Mouse (Mus musculus) retina, embryonic 14.5 days (tissue): Measurements from ENCODE around the gene Clta.
A peak's percentile ranks its signal among the peaks of the same experiment; 100 is the strongest.
"Not testable (repeated sequence)": the region's sequence is repeated elsewhere in the genome, so short reads cannot be mapped to it uniquely, and the experiment has no call there.

Experiments
- DNase-seq: peaks from one replicate; pipeline ENCODE4 v3.0.0-alpha.2; 2015; ENCODE audit warnings: low spot score

Clta gene

GRCm38 (mm10) chr4:44024241-44024640 is 20.0 kb downstream of the Clta start:
- DNase-seq, result no peak

GRCm38 (mm10) chr4:44025570-44025969 is 21.3 kb downstream of the Clta start:
- no peak for DNase-seq

DNA sequence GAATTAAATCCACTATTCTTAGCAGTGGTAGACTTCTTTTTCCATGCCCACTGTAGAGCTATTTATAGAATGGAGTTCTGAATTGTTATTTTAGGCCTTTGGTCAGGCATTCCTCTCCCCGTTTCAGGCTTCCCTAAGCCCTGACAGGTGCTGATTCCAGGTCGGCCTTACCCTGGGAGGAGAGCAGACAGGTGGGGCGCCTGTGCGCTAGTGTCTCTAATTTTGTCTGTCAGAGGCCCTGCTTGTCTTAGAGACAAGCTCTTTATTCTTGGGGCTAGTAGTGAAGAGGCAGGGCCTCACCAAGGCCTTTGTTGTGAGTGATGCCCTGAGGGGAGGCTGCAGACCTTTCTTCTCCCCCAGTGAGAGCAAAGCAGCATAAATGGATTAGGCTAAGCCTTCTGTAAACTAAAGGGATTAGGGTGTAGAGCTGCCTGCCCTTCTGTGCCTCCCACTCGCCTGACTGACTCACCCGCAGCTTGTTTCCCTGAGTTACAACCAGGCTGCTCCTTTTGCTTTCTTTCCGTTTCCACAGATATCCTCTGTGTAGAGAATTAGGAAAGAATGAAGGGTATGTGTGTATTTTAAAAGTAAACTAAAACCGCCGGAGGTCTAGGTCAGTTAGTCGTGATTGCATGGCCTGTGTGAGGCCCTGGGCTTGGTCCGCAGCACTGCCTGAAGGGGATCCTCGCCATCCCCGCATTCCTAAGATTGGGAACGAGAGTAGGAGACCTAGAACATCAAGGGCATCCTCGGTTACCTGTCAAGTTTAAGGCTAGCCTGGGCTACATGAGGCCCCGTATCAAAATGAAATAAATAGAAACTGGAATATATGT is 24.3 kb downstream of the Clta start:
- DNase-seq, result peak; percentile 60

DNA sequence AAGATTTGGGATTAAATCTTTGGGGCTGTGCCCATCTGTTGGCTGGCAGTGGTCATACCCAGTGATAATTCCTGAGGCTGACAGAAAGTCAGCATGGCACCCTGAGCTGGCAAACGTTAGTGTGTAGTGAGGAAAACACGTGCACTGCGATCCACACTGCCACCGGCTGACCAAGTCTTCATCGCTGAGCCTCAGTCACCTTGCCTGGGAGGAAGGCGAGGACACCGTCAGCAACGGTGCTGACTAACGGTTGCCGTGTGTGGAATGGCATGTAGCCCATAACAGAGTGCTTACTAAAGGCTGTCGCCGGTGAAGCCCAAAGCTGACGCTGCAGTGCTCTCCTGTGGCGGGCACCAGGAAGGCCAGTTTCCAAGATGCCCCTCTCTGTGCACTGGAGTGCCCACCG is 25.4 kb downstream of the Clta start:
- no peak for DNase-seq

- DNase-seq, result no peak
Observed at GRCm38 (mm10) chr4:44031521-44031920, 27.3 kb downstream of the Clta start.

- DNase-seq, result no peak
Observed at GRCm38 (mm10) chr4:44036455-44036854, 32.2 kb downstream of the Clta start.

DNA sequence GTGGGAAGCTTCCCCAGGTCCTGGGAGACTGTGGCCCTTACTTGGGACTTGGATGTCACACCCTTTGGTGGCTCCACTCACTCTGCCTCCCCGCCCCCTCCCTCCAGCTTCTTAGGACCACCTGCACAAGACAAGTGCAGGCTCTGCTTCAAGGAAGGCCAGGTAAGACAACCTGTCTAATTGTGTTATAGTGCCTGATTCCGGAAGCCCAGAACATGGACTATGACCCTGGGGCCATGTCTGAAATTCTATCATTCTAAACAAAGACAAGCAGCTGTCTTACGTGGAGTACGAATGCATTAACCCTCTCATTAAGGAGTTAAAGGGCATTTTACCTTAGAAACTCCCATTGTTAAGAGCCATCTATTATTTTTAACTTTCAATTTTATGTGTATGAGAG is 36.5 kb downstream of the Clta start:
- no peak for DNase-seq

DNA sequence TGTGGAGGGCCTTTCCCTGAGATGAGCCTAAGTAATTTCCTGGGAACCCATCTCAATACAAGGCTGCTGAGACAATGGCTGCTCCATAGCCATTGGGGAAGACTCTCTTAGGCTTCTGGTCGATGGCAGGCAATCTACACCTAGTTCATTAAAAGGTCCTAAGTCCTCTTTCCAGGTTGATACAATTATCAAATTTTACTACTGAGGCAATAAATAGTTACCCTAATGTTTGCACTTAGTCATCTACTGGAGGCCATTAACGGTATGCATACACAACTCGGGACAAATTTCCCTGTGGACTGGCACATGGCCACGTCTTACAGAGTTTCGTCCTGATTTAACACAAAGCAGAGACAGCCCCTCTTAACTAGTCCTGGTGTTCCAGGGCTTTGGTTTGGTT is 38.2 kb downstream of the Clta start:
- DNase-seq, result no peak

DNA sequence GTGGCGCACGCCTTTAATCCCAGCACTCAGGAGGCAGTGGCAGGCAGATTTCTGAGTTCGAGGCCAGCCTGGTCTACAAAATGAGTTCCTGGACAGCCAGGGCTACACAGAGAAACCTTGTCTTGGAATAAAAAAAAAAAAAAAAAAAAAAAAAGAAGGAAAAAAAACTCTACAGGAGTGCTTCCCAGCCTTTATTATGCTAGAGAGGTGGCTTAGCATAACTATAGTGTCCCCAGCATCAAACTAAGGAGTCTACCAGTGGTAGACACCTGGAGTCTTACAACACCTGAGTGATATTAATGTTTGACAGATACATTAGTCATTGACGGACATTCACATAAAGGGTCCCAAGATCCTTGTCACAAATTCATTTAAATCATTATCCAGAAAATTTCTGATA is 38.9 kb downstream of the Clta start:
- not testable (repeated sequence) for DNase-seq

DNA sequence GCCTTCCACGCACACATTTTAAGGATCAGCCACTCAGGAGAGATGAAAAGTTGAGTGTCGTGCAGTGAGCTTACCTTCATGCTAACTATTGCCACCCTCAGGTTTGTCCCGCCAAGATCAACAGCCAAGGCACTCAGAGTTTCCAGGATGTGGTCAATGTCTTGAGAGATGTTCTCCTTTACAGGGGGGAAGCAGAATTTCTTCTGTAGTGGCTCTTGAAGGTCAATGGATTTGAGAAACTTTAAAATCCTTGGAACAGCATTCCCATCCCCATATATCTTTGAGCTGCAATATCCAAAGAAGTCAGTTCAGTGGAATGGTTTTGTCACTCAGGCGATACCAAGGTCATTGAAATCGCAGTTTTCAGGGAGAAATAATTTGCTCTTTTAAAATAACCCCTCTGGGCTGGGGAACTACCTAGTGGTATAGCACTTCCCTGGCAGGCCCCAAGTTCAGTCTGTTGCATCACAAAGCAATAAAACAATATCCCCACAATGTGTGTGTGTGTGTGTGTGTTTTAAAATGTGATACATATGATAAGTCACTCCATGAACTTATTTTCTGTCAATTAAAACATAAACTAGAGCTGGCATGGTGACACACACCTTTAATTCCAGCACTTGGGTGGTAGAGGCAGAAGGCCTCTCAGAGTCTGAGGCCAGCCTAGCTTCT is 40.6 kb downstream of the Clta start:
- no peak for DNase-seq

GRCm38 (mm10) chr4:44046066-44046465 is 41.8 kb downstream of the Clta start:
- no peak for DNase-seq

DNA sequence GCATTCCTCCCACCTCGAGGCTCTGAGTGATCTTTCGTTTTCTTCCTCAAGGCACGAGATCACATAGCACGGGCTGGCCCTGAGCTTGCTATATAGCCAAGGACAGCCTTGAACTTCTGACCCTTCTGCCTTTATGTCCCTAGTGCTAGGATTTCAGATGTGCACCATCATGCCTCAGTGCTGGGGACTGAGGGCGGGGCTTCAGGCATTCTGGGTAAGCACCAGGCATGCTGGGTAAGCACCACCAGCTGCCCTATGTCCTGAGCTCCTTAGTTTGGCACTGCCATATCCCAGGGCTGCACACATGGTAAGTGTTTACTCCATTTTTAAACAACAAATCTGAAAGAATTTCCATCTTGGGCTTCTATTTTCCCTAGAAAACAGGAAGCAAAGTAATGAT is 45.6 kb downstream of the Clta start:
- DNase-seq, result no peak

GRCm38 (mm10) chr4:44059674-44060073 is 55.4 kb downstream of the Clta start:
- no peak for DNase-seq

DNA sequence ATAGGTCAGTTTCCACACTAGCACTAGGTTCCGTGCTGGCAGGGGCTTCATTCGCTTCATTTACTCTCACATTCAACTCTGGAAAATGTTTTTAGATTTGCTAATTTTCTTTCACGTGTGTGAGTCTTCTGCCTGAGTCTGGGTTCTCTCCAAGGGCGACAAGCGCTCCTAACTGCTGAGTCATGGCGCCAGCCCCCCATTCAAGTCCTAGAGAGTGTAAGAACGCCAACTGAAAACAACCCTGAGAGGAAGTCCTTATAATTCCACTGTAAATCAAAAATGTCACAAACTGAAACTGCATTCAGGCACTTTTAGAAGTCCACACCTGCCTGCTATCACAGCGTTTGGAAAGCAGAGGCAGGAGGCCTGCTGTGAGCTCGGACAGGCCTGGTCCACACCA is 57.8 kb downstream of the Clta start:
- no peak for DNase-seq

GRCm38 (mm10) chr4:44062816-44063215 is 58.6 kb downstream of the Clta start:
- DNase-seq, result no peak

DNA sequence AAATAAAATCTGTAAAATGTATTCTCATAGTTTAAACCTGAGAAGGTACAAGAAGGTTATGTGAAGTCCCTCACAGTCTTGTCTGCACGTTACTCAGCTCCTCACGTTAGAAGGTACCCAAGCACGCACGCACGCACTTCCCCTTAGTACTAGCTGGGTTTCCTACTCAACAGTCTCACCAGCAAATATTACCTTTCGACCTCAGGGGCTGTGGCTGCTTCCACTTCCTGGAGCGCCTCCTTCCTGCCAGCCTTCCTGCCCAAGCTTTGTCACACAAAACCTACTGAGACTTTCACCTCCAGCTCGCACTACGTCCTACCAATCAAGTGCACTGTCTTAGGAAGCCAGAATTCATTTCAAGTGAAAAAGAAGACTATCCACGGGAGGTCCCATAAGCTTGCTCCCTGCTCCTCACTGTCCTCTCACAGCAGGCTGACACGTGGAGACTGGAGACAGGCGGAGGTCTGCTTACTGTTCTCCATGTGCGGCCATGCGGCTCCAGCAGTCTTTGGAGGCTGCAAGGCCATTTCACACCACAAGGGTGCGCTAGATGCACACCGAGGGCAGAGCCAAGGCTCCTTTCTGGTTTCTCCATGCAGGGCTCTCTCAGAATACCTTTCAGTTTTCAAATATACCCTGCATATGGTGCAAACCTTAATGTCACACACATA is 61.2 kb downstream of the Clta start:
- peak; percentile 92 for DNase-seq

DNA sequence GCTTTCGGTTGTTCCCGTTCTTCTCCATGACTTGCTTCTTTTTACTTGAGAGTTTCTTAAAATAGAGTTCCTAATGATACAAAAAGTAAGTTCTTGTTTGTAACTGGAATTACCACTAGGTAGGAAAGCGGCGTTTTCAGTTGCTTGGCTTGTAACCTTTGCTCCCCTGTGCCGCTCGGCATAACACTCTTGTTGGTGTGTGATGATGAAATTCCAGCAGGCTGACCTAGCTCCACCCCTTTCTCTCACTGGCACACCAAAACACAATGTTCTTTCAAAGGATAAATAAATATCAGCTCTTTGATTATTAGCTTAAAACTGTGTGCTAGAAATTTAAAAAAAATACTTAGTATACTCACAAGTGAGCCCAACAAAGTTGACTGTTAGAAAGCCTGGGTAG is 62.6 kb downstream of the Clta start:
- no peak for DNase-seq

DNA sequence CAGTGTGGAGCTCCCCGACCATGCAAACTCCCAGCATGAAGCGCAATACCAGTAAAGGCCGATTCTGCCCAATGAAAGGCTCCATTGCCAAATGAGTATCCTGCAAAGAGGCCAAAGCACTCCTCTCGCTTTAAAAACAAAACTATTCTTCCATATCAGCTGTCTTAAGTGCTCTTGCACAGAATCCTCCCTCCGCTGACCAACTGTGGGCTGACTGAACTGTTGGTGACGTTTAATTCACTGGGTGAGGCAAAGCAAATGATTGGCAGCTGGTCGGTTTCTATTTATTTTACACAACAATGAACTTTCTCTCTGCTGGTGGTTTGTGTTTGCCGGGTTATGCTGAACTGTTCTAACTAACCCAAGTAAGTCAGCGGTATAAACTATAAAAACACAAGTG is 64.5 kb downstream of the Clta start:
- DNase-seq, result peak; percentile 27

- no peak for DNase-seq
Observed at GRCm38 (mm10) chr4:44069411-44069810, 65.2 kb downstream of the Clta start.

DNA sequence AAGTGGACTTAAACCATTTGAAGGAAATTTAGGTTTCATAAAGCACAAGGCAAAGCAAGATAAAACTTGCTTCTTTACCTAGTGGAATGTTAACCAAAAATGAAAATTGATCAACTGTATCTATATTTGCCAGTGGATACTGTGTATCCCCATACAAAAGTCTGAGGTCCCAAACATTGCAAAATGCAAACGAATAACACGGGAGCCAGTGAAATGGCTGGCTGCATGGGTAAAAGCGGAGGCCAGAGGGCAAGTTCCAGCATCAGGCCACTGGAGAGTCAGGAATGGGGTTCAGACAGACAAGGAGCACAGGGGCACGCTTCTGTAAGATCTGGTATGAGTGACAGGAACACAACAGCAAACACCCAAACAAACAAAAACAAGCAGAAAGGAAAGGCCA is 66.4 kb downstream of the Clta start:
- no peak for DNase-seq

- no peak for DNase-seq
Observed at GRCm38 (mm10) chr4:44071741-44072145, 67.5 kb downstream of the Clta start.

- peak; percentile 93 for DNase-seq
Observed at GRCm38 (mm10) chr4:44072146-44072872, 68.1 kb downstream of the Clta start.
